Mouse (Mus musculus): ENCODE data around the gene Lpar3.

DNA sequence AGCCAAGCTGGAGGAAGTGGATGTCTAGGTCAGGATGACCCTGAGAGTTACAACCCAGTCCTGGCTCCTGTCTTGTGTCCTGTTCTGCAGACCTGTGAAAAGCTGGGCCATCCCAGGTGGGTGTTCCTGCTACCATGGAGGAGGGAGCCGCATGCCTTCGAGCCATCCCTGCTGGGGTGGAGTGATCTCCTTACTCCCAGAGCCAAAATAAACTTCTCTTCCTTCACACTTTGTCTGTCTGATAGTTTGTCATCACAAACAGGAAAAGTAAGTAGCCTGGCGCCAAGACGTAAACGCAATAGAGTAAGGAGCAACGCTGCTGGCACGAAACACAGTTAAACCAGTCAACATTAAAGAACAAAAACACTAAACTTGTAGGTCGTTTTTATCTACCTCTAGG is 95.5 kb downstream of the Lpar3 start:
- TF ChIP-seq GATA1 (IDR thresholded peaks at IDR 0.05; ENCODE audit: borderline replicate concordance, low read length) = no peak
- no peak for TF ChIP-seq FLI1 (IDR thresholded peaks at IDR 0.05; ENCODE audit: low read length)
